Mouse (Mus musculus) cerebellum, adult 9-11 months (tissue): Measurements from ENCODE around the gene Rpap1.
A peak's percentile ranks its signal among the peaks of the same experiment; 100 is the strongest.

Experiments
- DNase-seq: peaks from one replicate; pipeline ENCODE4 v3.0.0; 2022

Gene Rpap1

GRCm38 (mm10) chr2:119787206-119787883, at the start of gene Rpap1:
TSS of gene Rpap1 (minus strand) at chr2:119787537.
- peak; percentile 81 for DNase-seq

GRCm38 (mm10) chr2:119834231-119834630, 46.9 kb upstream of the Rpap1 start:
- DNase-seq, result no peak

GRCm38 (mm10) chr2:119830579-119830978, 43.2 kb upstream of the Rpap1 start:
- DNase-seq, result no peak

DNA sequence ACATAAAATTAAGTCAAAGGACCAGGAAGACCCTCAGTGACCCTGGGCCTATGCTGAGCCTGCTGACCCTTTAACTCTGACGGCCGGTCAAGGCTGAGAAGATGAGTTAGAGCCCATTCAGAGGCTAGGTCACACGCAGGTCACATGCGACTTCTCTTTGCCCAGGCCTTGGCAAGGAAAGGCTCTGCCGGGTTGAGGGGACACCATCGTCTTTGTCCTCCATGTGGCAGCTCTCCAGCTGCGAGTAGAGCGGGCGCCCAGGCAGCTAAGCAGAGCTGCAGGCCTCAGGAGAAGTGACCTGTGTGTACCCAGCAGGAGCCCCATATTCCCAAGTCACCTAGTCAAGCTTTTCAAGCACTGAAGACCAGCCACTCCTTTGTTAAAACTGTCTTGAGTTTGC, 33.8 kb upstream of the Rpap1 start:
- DNase-seq, result peak; percentile 60

- peak; percentile 17 for DNase-seq
These were observed 31.4 kb upstream of the Rpap1 start for GRCm38 (mm10) chr2:119818668-119819272.

DNA sequence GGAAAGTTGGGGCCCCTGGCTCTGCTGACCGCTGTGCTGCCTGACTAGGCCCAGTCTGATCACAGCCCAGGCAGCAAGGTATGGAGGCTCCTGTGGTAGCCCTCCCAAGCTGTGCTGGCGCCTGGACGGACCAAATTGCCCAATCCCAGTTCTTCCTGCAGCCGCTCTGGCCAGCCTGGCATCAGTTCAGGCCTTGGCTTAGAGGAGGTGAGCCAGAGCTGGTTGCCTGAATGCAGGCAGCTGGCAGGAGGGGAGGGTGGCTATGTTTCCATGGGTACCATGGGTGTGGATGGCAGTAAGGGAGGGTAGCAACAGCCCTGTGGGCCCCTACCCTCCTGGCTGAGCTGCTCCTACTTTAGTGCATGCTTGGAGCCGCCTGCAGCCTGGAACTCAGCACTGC, 29.7 kb upstream of the Rpap1 start:
- DNase-seq, result peak; percentile 88

- peak; percentile 25 for DNase-seq
These were observed 29.3 kb upstream of the Rpap1 start for GRCm38 (mm10) chr2:119816611-119817010.

GRCm38 (mm10) chr2:119814376-119814933, 27.1 kb upstream of the Rpap1 start:
- DNase-seq, result peak; percentile 71

DNA sequence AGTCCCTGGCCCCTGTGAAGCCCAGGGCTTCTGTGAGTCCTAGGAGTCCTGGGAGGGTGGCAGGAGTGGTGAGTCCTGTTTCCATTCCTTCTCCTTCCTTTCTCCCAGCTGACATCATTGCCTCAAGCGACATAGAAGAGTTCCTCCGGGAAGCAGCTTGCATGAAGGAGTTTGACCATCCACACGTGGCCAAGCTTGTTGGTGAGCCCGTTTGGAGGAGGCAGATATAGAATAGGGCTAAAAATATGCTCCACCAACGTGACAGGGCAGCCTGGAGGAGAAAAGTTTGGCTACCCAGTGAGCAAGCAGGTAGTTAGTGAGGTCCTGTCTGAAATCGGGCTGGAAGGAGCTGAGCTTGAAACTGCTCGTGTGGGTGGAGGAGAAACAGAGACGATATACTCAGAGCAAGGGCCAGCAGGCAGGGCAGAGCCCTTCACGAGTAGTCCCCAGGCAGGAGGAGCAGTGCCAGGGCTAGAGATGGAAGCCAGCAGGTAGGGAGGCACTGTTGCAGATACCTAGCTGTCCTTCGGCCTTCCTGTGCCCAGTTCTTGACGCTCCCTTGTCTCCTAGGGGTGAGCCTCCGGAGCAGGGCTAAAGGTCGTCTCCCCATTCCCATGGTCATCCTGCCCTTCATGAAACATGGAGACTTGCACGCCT, 24.3 kb upstream of the Rpap1 start:
- DNase-seq, result peak; percentile 73

GRCm38 (mm10) chr2:119810890-119811289, 23.6 kb upstream of the Rpap1 start:
- DNase-seq, result peak; percentile 20

DNA sequence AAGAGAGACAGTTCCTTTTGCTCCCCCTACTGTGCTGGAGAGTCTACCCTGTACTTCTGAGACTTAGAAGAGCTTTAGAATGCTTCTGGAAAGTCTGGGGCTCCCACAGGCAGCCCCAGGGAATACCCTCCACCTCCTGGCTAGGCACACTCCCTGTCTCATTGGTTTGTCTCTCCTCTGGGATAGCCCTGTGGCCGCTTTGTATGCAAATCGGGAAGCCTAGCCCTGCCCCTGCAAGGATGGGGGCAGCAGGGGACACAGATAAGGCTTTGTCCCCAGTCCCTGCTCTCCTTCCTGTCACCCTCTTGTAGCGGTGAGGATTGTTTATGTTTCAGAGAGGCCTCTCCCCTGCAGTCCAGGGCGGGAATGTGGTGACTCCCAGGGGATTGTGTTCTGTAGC, 21.5 kb upstream of the Rpap1 start:
- DNase-seq, result peak; percentile 30

GRCm38 (mm10) chr2:119808438-119808837, 21.1 kb upstream of the Rpap1 start:
- no peak for DNase-seq

GRCm38 (mm10) chr2:119805536-119805935, 18.2 kb upstream of the Rpap1 start:
- peak; percentile 53 for DNase-seq

DNA sequence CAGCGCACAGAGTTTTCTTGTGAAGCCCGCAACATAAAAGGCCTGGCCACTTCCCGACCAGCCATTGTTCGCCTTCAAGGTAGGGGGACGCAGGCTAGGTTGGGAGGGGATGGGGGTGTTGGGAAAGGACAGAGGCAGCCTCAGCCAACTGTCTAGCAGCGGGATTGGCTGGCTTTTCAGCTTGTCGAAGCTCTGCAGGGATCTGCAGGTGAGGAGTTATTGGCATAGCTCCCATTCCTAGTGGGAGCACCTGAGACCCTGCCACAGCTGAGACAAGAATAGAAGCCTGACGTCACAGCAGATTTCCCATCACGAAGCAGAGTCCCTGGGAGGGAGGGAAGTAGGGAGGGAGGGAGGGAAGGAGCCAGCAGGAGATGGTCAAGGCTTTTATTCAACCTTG, 17.4 kb upstream of the Rpap1 start:
- peak; percentile 65 for DNase-seq

DNA sequence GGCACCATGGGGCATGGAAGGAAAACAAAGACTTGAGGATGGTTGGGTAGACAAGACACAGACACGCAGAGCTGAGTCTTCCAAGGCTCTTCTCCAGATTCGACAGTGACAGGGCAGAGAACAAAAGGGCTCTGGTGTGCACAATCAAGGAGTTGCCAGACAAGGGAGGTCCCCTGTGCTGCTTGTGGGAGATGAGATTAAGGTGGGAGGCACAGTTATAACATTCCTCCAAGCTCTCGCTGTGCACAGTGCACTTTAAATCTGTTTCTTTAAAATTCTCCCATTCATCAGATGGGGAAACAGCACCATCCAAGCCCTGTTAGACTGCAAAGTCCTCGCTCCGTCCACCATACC, 16.9 kb upstream of the Rpap1 start:
- no peak for DNase-seq

- peak; percentile 45 for DNase-seq
These were observed 16.4 kb upstream of the Rpap1 start for GRCm38 (mm10) chr2:119803618-119804274.

GRCm38 (mm10) chr2:119802767-119803617, 15.7 kb upstream of the Rpap1 start:
- DNase-seq, result peak; percentile 53

GRCm38 (mm10) chr2:119800876-119801846, 13.8 kb upstream of the Rpap1 start:
- DNase-seq, result peak; percentile 92

- DNase-seq, result peak; percentile 70
These were observed 12.7 kb upstream of the Rpap1 start for GRCm38 (mm10) chr2:119799961-119800550.

DNA sequence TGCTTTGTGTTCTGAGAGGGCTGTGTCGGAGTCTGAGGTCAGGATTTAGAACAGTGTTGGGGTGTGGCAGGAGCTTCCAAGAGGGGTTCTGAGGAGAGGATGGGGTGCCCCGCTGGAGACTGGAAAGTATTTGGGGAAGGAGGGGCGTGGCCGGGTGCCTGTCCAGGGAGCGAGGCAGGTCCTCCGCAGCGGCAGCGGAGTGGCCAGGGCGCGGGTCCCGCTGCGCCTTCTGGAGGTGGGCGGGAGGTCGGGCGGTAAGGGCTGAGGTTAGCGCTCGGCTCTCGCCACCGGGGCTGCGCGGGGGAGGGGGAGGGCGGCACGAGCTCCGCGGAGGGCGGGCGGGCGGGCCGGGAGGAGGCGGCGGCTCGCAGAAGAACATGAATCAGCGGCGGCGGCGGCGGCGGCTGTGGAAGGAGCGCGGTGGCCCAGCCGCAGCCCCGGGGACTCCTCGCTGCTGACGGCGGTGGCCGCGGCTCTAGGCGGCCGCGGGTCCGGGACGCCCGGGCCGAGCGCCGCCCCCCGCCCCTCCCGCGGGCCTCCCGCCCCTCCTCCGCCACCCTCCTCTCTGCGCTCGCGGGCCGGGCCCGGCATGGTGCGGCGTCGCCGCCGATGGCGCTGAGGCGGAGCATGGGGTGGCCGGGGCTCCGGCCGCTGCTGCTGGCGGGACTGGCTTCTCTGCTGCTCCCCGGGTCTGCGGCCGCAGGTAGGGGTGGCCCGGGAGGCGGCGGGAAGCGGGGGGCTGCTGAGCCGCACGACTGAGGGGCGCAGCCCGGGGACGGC, 12.0 kb upstream of the Rpap1 start:
- DNase-seq, result peak; percentile 77
